Mouse (Mus musculus) spleen, postnatal 14 days (tissue): ENCODE results near the gene Atf6b.

Source experiments
- DNase-seq, 2 experiments: peaks; one replicate each; pipeline ENCODE4 v3.0.0; 2021 to 2022; ENCODE audit warnings: low spot score in 2 of 2

Atf6b gene

DNA sequence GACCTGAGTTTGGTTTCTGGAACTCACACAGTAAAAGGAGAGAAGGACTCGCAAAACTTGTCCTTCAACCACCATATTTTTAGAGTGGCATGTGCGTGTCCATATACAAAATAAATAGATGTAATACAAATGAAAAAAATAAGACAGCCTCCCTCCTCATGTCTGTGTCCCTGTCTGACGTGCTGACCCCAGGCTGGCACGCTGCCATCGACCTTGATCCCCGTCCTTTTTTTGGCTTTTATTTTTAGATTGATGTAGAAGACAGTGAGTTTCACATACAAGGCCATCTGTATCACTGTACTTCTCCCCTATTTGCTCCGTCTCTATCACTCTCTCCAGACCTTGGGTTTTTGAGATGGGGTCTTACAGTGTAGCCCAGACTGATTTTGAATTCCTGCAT is 17.5 kb downstream of the Atf6b start:
- no peak for DNase-seq

DNA sequence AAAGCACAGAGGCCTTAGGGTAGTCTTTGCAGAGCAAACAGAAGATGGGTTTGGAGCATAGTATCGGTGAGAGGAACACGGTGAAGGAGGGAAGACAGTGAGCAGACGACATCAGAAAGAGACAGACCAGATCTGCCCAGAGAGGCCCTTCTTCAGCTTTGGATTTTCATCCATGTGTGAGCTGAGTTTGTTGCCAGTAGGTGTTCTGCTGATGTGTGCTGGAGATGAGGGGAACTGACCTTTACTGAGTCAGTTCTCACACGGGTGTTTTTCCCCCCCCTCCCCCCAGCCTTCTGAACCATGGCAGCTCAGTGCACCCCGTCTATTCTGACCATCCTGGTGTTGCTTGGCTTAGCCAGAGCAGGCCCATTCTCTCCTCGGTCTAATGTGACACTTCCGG is 23.3 kb downstream of the Atf6b start, which contains the start of gene Tnxb:
Gene Tnxb, plus strand, starts transcription at position 301 of the 400 bp plus-strand sequence.
- DNase-seq: no peak

DNA sequence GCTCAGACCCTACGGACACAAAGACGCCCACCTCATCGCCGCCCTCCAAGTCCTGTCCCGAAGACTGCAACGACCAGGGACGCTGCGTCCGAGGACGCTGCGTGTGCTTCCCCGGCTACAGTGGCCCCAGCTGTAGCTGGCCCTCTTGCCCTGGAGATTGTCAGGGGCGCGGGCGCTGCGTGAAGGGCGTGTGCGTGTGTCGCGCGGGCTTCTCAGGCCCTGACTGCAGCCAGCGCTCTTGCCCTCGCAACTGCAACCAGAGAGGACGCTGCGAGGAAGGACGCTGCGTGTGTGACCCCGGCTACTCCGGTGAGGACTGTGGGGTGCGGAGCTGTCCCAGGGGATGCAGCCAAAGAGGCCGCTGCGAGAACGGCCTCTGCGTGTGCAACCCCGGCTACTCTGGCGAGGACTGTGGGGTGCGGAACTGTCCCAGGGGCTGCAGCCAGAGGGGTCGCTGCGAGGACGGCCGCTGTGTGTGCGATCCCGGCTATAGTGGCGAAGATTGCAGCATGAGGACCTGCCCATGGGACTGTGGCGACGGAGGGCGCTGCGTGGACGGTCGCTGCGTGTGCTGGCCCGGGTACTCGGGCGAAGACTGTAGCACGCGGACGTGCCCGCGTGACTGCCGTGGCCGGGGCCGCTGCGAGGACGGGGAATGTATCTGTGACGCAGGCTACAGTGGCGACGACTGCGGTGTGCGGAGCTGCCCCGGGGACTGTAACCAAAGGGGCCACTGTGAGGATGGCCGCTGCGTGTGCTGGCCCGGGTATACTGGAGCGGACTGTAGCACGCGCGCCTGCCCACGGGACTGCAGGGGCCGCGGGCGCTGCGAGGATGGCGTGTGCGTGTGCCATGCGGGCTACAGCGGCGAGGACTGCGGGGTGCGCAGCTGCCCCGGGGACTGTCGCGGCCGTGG is 24.5 kb downstream of the Atf6b start:
- DNase-seq: no peak

DNA sequence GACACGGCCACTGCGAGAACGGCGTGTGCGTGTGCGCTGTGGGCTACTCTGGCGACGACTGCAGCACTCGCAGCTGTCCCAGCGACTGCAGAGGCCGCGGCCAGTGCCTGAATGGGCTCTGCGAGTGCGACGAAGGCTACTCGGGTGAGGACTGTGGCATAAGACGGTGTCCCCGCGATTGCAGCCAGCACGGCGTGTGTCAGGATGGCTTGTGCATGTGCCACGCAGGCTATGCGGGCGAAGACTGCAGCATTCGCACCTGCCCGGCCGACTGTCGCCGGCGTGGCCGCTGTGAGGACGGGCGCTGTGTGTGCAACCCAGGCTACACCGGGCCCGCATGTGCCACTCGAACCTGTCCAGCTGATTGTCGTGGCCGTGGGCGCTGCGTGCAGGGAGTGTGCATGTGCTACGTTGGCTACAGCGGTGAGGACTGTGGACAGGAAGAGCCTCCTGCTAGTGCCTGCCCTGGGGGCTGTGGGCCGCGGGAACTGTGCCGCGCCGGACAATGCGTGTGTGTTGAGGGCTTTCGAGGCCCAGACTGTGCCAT is 25.4 kb downstream of the Atf6b start:
- DNase-seq: no peak

DNA sequence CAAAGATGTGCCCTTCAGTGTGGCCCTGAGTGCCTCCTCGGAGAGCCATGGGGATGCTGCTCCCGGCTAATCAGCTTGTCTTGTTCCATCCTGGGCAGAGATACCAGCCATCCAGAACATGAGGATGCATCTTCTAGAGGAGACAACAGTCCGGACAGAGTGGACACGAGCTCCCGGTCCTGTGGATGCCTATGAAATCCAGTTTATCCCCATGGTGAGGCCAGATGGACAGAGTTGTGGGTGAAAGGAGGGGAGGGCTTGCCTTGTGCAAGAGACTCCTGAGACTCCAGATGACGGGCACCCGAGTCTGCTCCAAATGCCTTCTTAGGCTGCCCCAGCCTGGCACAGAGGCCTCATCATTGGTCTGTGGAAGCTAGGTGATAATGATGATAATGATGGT is 26.2 kb downstream of the Atf6b start:
- no peak for DNase-seq

DNA sequence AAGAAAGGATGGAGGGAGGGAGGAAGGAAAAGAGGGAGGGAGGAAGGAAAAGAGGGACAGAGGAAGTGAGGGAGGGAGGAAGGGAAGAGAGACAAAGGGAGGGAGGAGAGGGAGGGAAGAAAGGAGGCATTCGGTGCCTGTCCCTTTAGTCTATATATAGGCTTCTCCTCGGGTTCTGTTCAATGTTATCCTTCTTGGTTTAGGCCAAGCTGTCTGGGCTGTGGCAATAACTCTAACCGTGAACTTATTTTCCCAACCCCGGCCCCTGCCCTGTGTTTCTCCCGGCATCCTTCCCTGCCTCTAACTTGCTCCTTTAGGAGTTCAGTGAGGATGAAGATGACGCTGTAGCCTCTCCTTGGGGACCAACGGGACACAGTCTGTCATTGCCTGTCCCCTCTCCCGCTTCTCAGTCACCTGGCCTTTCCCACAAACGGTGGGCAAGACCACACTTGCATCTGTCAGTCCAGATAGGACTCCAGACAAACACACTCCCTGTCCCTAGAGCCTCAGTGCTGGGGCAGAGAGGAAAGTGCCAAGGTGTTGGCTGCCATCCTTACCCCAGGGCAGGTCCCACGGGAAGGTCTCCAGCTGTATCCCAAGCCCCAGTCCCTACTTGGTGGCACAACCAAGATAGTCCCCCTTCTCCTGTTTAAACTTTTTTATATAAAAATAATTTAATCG is 27.7 kb downstream of the Atf6b start:
- no peak for DNase-seq

DNA sequence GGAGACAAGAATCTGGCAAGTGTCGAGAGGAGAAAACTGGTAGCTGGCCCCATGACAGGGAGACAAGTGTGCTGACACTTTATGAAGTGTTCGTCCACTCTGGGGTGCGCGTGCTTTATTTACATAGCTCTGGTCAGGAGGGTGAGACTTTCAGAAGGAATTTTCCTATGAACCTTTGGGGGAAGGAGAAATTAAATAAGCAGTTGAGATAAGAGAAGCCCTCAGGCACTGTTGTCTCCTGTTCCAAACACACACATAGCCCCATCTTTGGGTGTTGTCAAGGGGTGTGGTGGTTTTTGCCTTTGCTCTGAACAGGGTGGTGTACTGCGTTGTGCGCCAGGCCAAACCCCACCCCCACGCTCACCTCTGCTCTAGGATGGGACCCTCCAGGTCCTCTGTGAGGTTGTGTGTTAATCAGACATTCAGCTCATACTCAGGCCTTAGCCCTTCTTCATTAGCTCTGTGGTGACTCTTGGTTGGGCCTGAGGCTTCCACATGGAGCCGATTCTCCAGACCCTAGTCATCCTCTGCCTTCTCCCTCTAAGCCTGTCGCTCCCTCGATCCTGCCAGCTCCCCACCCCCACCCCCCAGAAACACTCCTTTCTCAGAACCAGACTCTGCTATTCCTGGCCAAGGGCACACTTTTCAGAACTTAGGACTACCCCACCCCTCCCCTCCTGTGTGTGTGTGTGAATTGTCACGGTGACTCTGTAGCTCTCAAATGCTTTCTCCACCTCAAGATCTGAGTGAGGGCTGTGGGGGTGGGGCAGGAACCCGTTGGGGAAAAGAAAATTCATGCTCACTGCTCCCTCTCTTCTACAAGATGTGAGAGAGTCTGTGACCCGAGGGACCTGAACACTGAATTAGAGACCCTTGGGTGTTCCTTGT is 28.5 kb downstream of the Atf6b start:
- no peak for DNase-seq

DNA sequence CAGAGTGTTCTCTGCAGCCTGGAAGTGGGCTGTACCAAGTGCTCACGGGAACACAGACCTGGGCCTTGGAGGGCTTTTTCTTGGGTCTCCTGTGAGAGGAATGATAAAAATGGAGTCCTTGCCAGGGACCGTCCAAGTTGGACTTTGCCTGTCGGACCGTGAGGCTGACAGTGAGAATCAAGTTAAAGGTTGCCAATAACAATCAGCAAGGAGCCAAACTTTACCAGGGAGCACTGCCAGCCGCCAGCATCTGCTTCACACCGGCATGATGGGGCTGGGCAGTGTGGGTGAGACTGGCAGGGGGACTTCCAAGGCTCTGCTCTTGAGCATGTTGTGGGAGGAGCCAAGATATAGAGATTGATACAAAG is 29.1 kb downstream of the Atf6b start:
- DNase-seq: no peak

DNA sequence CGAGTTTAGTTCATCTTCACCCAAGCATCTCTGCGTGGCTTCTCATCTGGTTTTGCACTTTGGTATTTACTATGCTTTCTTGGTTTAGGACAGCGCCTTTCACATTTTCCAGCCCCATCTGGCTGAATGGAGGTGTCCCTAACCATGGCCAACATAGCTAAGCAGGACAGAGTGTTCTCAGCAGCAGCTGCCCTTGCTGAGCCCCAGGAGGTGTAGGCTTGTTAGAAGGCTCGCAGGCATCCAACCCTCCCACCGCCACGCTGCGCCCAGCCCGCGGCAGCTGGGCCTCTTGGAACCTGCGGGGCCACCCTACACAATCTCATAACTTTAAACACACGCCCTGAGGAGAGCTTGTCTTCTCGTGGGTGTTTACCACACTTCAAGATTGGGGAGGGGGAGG is 29.7 kb downstream of the Atf6b start:
- DNase-seq: no peak

DNA sequence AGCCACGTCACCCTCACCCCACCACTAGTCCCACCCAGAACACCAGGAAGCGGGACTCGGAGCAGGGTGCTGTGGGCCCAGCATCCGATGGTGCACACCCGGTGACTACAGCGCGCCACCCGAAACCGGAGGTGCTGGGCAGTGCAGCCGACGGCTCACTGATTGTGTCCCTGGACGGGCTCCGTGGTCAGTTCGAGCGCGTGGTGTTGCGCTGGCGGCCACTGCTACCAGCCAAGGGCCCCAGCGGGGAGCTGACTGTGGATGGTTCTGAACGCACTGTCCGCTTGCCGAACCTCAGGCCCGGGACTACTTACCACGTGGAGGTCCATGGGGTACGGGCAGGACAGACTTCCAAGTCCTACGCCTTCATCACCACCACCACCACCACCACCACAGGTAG is 33.2 kb downstream of the Atf6b start:
- DNase-seq: no peak

DNA sequence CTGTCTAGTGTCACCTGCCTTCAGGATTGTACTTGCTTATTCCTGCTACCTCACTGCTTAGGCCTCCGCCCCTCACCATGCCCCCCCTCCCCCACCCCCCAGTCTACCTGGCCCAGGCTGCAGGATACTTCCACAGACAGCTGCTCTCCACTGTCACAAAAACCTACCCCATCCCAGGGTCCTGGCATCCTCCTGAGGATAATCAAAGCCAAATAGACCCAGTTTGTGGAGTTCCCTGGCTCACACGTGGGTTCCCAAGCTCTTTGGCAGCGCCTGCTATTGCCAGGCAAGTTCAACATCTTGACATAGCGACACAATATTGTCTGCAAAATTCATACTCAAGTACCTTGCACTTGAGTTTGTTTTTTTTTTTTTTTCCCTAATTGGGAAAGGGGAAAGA is 33.7 kb downstream of the Atf6b start:
- DNase-seq: no peak

DNA sequence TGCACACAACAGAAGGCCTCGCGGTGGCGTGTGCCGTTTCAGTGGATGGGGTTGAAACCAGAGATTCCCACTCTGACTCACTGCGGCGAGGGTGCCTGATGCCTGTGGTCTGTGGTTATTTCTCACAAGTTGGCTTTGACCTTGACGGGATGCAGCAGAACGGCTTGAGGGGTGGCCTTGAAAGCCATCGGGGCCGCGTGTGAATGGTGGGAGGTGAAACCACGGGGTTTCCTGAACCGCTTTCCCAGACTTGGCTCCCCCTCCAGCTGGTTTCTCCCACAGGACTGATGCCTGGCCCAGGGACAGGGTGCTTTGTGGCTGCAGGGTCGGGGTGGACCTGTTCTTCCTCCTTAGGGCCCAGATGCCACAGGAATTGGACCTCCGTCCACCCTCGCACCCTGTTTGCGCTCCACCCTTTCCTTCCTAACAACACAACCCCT is 34.2 kb downstream of the Atf6b start:
- DNase-seq: no peak

DNA sequence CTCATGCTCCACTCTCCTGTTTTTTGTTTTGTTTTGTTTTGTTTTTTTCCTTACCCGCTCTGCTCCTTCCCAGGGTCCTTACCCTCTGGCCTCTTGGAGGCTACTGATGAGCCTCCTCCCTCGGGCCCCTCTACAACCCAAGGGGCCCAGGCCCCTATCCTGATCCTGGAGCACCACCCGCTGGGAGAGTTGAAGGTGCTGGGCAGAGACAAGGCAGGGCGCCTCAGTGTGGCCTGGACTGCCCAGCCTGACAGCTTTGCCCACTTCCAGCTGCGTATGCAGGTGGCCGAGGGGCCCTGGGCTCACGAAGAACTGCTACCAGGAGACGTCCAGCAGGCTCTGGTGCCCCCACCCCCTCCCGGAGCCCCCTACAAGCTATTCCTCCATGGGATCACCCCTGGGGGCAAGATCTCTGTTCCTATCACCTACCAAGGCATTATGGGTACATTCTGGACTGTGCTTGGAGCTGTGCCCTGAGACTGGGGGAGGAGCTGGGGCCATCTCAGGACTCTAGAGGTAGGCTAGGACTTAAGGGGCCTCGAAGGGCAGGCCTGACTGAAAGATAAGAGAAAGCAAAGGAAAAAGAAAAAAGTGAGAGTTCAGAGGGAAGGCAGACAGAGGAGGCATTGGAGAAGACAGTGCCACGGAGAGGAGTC is 35.1 kb downstream of the Atf6b start:
- no peak for DNase-seq

DNA sequence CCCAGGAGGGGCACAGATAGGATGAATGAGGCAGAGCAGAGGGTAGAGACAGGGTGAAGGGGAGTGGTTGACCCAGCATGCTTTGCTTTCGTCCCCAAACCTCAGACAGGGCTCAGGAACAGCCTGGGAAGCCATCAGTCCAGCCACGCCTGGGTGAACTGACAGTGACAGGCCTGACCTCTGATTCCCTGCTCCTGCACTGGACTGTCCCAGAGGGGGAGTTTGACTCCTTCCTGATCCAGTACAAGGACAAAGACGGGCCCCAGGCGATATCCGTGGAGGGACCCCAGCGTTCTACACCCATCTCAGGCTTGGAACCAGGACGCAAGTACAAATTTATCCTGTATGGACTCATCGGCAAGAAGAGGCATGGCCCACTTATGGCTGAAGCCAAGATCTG is 36.2 kb downstream of the Atf6b start:
- DNase-seq: no peak

DNA sequence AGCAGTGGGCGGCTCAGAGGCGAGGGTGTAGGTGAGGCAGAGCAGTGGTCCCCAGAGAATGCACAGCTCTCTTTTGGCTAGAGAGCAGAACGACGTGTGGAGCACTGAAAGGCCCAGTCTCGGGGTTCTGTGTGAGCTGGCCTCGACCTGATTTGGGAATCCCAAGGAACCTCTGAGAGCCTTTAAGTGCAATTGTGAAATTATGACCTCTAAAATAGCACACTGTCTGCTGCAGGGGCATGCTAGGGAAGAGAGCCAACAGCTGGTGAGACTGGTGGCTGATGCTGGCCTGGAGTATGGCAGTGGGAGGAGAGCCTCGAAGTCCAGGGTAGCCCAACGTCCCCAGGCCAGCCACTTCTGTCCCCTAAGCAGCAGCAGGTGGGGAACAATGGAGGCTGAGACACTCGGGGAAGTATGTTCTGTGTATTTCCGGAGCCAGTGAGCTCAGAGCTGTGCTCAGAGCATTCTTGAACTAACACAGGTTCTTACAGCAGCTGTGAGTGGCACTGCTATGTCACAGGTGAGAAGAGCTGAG is 36.8 kb downstream of the Atf6b start:
- no peak for DNase-seq

DNA sequence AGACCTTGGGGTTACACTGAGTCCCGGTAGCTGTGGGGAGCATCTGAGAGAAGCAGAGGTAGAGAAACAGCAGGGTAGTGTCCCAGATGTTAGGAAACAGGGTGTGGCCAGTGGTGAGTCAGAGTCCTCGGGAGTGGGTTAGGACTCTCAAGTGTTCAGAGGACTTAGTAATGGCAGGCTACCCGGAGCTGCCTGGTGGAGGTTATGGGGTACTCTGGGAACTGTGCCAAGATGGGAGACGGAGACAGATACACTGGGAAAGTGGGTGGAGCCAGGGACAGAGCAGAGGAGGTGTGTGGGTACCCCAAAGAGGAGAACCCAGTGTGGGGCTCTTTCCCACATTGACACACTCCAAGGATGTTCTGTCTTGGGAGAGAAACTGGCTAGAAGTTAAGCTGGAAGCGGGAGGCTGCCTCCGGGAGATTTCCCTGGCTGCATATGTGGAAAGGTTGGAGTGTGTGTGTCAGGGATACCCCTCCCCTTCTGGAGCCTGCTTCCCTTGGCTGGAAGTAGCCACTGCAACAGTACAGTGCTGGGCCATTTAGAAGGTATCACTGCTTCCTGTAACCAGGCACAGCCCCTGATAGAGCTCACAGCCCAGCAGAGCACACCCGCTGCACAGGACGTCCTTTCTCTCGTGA is 37.4 kb downstream of the Atf6b start:
- DNase-seq: no peak

DNA sequence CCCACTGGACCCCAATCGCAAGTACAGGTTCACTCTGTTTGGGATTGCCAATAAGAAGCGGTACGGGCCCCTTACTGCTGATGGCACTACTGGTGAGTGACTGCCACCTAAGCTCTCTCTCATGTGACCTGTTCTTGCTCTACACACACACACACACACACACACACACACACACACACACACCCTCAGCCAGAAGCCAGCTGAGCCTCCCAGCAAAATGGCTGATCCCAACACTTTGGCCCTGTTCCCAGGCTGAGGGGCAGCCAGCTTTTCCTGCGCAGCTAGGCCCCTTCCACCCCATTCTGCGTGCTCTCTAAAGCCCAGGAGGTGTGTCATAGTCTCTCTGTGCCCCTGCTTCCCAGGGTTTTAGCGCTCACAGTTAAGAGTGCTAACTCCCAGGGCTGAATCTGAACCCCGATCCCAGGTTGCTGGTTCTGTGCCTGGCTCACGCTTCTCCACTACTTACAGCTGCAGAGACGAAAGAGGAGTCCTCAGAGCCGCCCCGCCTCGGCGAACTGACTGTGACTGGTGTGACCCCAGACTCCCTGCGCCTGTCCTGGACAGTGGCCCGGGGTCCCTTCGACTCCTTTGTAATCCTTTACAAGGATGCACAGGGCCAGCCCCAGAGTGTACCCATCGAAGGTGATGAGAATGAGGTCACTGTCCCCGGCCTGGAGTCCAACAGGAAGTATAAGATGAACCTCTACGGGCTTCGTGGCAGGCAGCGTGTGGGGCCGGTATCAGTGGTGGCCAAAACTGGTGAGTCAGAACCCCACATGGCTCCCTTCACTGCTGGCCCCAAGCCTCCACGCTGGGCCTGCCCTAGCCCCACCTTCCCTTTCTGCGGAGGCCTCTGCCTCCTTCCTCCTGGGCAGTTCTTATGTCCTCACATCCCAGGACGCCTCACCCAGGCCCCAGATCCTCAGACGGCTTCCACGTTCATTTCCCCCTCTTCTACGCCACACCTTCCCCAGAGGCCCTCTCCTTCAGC is 38.5 kb downstream of the Atf6b start:
- no peak for DNase-seq

DNA sequence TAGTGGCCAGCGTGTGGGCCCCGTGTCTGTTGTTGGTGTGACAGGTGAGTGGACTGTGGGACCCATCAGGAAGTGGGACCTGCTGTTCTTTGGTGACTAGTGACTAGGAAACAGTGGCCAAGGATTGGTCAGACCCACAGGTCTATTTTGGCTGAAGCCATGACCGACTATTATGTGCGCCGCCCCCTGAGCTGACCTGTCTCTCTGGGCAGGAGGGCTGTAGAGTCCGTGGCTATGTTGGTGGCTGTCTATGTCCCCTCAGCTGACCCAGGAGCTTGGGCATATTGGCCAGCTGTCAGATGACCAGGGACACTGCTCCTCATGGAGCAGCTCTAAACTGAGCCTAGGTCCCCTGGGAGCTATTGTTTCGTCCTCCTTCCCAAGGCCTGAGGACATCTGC is 41.9 kb downstream of the Atf6b start:
- DNase-seq: no peak

DNA sequence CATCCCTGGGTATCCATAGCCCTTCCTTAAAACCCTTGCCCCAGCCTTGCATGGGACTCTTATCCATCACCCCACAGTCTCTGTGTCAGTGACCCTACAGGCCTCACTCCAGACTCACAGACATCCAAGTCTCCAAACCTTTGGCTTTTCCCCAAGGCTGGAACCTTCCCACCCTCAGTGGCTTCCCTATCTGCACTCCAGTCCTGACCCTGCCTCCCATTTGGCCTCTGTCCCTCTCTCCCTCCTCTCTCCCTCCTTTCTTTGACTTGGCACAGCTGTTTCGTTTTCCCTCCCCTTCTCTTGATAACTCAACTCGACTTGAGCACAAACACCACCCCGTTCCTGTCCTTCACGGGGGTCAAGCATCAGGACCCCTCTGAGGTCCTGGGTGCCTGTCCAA is 43.5 kb downstream of the Atf6b start:
- DNase-seq: no peak
